Mouse (Mus musculus) C2C12 (cell line): ENCODE results near the gene Vmn2r30. TPM values are rescaled to one million over a fixed set of nuclear protein-coding genes. Genes with fewer than 3 reads are reported as not detected.
"Not testable (repeated sequence)": the region's sequence is repeated elsewhere in the genome, so short reads cannot be mapped to it uniquely, and the experiment has no call there.

ENCODE experiments used
- H3K27me3 ChIP-seq: one replicate; pipeline ENCODE4 v1.6.1; 2011; ENCODE audit not compliant: control insufficient read depth, insufficient read depth, insufficient read length
- H3K36me3 ChIP-seq: one replicate; pipeline ENCODE4 v1.6.1; 2011; ENCODE audit not compliant: control insufficient read depth, insufficient read depth
- H3K4me3 ChIP-seq: one replicate; pipeline ENCODE4 v1.5.1; 2011; ENCODE audit warnings: mild to moderate bottlenecking, control low read depth; ENCODE audit not compliant: poor library complexity, insufficient read depth, severe bottlenecking
- H3K79me2 ChIP-seq: one replicate; pipeline ENCODE4 v1.6.1; 2011; ENCODE audit not compliant: control insufficient read depth, insufficient read depth
- H3K79me3 ChIP-seq: one replicate; pipeline ENCODE4 v1.6.1; 2011; ENCODE audit warnings: low read depth, control low read depth
- H3ac ChIP-seq: one replicate; pipeline ENCODE3; 2011; ENCODE audit warnings: low read depth; ENCODE audit not compliant: control insufficient read depth, insufficient read length
- CEBPB ChIP-seq: IDR thresholded peaks from one replicate; pipeline ENCODE4 v1.6.1; 2011; ENCODE audit warnings: low read depth, mild to moderate bottlenecking, control low read depth, moderate library complexity
- CTCF ChIP-seq: IDR thresholded peaks from one replicate; pipeline ENCODE4 v1.5.1; 2011; ENCODE audit not compliant: control insufficient read depth, insufficient read depth, insufficient read length
- FOSL1 ChIP-seq: IDR thresholded peaks from one replicate; pipeline ENCODE4 v1.8.0; 2011; ENCODE audit warnings: mild to moderate bottlenecking, low read length; ENCODE audit not compliant: poor library complexity, insufficient read depth, severe bottlenecking
- MAX ChIP-seq: IDR thresholded peaks from one replicate; pipeline ENCODE4 v1.6.1; 2011; ENCODE audit warnings: mild to moderate bottlenecking, control low read depth
- MYOD1 ChIP-seq: IDR thresholded peaks from one replicate; pipeline ENCODE4 v1.6.1; 2011; ENCODE audit warnings: low read depth; ENCODE audit not compliant: control insufficient read depth, insufficient read length
- MYOG ChIP-seq: IDR thresholded peaks from one replicate; pipeline ENCODE4 v1.6.1; 2011; ENCODE audit not compliant: control insufficient read depth, insufficient read length; ENCODE audit errors: extremely low read depth
- USF1 ChIP-seq: IDR thresholded peaks from one replicate; pipeline ENCODE4 v1.6.1; 2011; ENCODE audit warnings: low read depth, mild to moderate bottlenecking, control low read depth, moderate library complexity
- long read RNA-seq, 2 experiments: library from polyadenylated mRNA; unstranded; transcript quantifications; one replicate each; pipeline ENCODE4 v2.0.0; 2019 to 2020
- microRNA-seq: library from miRNA; unstranded; fragments of <30 nt; microRNA quantifications from one replicate; pipeline ENCODE4, GENCODE M21; 2019; ENCODE audit warnings: borderline microRNAs expressed
- polyA plus RNA-seq: library from polyadenylated mRNA; unstranded; fragments of >200 nt; fragmentation: generic; extraction: Trizol; gene quantifications from one replicate; pipeline ENCODE4 v1.2.1, GENCODE M21; 2012; ENCODE audit warnings: missing spikeins

The Vmn2r30 gene
- not detected for polyA plus RNA-seq
- long read RNA-seq, experiment 1: 0 reads
- long read RNA-seq, experiment 2: 0 reads

DNA sequence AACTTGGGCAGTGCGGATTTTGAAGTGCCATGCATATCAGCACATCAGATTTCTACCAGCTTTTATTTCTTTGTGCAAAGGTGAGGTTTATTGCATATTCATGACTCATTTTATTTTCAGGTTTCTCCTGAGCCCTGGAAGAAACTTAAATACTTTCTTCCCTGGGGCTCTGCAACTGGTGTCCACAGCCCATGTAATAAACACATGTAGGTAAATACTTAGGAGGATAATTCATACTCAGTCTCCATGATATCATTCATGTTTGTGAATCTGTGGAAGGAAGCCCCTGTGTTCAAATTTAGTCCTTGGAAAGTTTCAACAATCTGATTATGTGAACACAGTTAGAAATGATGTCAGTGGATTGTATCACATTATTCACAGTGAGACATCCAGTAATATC lies at the start of gene Vmn2r30:
Gene Vmn2r30, minus strand, starts transcription at position 101 of the 400 bp plus-strand sequence.
- H3K4me3 ChIP-seq, H3K27me3 ChIP-seq: not testable (repeated sequence)

GRCm38 (mm10) chr7:7374431-7374830 lies 37.0 kb upstream of the Vmn2r30 start, which contains the start of gene Gm45783:
Gene Gm45783 (minus strand): TSS chr7:7374573.
- H3K79me2 ChIP-seq, H3ac ChIP-seq, H3K27me3 ChIP-seq, H3K36me3 ChIP-seq, H3K79me3 ChIP-seq: not testable (repeated sequence)
- H3K4me3 ChIP-seq: peak within 1 kb of the TSS; percentile 23

More for the DNA sequence above, at the start of gene Vmn2r30:
- H3K36me3 ChIP-seq, H3K79me3 ChIP-seq, H3K79me2 ChIP-seq, H3ac ChIP-seq: not testable (repeated sequence)

GRCm38 (mm10) chr7:7295595-7295994 lies 41.8 kb downstream of the Vmn2r30 start:
- TF ChIP-seq MYOG: no peak
- no peak for TF ChIP-seq USF1
- TF ChIP-seq MYOD1: no peak
- TF ChIP-seq CTCF: no peak
- TF ChIP-seq FOSL1: no peak
- no peak for TF ChIP-seq CEBPB
- no peak for TF ChIP-seq MAX
- peaks cover 27% of the 10 kb centered on the region for H3K36me3 ChIP-seq
- H3K79me3 ChIP-seq: no peaks in the 10 kb centered on the region
- no peak overlapping the region for H3ac ChIP-seq
- no peaks in the 10 kb centered on the region for H3K27me3 ChIP-seq
- no peaks in the 10 kb centered on the region for H3K79me2 ChIP-seq
- no peak overlapping the region for H3K4me3 ChIP-seq

GRCm38 (mm10) chr7:7281383-7281782 lies 56.0 kb downstream of the Vmn2r30 start:
- H3K36me3 ChIP-seq: peaks cover 28% of the 10 kb centered on the region
- H3K4me3 ChIP-seq: no peak overlapping the region
- TF ChIP-seq MYOD1: no peak
- no peaks in the 10 kb centered on the region for H3K79me2 ChIP-seq
- H3ac ChIP-seq: no peak overlapping the region
- no peaks in the 10 kb centered on the region for H3K79me3 ChIP-seq
- H3K27me3 ChIP-seq: no peaks in the 10 kb centered on the region

DNA sequence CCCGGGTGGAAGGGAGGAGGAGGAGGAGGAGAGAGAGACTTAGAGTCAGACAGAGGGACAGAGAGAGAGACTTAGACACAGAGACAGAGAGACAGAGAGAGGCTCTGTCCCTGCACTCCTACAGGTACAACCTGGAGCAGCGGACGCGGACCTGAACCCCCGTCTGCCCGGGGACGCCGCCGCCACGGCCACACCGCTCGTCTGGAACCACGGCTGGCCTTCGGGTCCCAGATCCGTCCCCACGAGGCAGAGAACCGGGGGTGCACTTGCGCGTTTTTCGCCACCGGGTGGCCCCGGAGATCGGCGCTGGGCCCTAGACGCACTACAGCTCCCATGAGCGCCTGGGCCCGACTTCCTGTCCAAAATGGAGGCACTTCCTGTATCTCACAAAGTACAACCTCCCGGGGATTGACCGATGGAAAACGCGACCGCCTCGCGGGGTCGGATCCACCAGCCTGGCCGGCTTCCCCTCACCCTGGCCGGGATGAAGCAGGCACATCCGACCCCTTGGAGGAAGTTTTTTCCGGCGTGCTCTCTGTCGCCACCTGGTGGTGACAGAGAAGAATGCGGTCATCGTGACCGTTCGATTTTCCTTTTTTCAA lies 59.3 kb downstream of the Vmn2r30 start, which contains the start of gene Gm45844:
Gene Gm45844, minus strand, starts transcription at position 324 of the 602 bp plus-strand sequence.
- not testable (repeated sequence) for H3K4me3 ChIP-seq, H3K36me3 ChIP-seq, H3K79me2 ChIP-seq

DNA sequence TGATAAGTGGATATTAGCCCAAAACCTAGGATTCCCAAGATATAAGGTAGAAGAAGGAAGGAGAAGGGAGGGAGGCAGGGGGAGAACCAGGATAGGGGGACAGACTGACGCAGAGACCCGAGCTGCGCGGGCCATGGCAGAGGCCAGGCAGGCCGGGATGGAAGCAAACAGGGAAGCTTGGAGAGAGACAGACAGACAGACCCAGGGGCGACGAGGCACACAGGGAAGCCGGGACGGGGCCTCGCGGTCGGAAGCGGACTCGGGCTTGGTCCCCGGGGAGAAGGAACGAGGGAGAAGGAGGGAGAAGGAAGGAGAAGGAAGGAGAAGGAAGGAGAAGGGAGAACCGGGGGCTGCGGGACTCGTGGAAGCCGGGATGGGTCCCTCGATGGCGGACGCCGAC lies 59.9 kb downstream of the Vmn2r30 start:
- not testable (repeated sequence) for H3ac ChIP-seq, H3K4me3 ChIP-seq, H3K27me3 ChIP-seq, H3K79me3 ChIP-seq, H3K79me2 ChIP-seq, H3K36me3 ChIP-seq

More for the DNA sequence above, 59.3 kb downstream of the Vmn2r30 start, which contains the start of gene Gm45844:
- not testable (repeated sequence) for H3K27me3 ChIP-seq, H3K79me3 ChIP-seq, H3ac ChIP-seq
- peak; percentile 73 for TF ChIP-seq CTCF

Small RNAs within 50 kb of the gene (microRNA-seq; reads per million reads assigned to microRNA genes)
- gene Mir5620: 1.00 reads per million, percentile 22 among the genes with 10 or more reads in this experiment

Other genes with a start within 250 kb of the Vmn2r30 start
- 6.0 TPM for gene Zfp954, start 216.1 kb downstream of the Vmn2r30 start, polyA plus RNA-seq
- 0.02 TPM for gene Zfp773, start 200.9 kb downstream of the Vmn2r30 start, polyA plus RNA-seq
- 0.49 TPM for gene Zfp418, start 166.3 kb downstream of the Vmn2r30 start, polyA plus RNA-seq
- gene Zfp772, start 127.6 kb downstream of the Vmn2r30 start, polyA plus RNA-seq: 1.4 TPM
- gene Vmn2r29, start 90.3 kb downstream of the Vmn2r30 start, polyA plus RNA-seq: 0.01 TPM
- gene Gm45844, start 59.3 kb downstream of the Vmn2r30 start, polyA plus RNA-seq: 0.13 TPM
- gene Clcn4, start 36.8 kb downstream of the Vmn2r30 start, polyA plus RNA-seq: 14.5 TPM
- gene Gm45783, start 37.0 kb upstream of the Vmn2r30 start, polyA plus RNA-seq: not detected
- not detected for gene Vmn2r31, start 62.1 kb upstream of the Vmn2r30 start, polyA plus RNA-seq
- not detected for gene Vmn2r32, start 142.4 kb upstream of the Vmn2r30 start, polyA plus RNA-seq
- gene Vmn2r33, start 229.2 kb upstream of the Vmn2r30 start, polyA plus RNA-seq: not detected